Mouse (Mus musculus) kidney, embryonic 14.5 days (tissue): ENCODE measurements around the gene Lyrm9. TPM values are rescaled to one million over a fixed set of nuclear protein-coding genes. Genes with fewer than 3 reads are reported as not detected.

ENCODE experiments used
- ATAC-seq: fragments of 200-750 bp; cut with Nextera tagmentation; 2 replicates; pipeline ENCODE4 v1.8.0; 2017; ENCODE audit warnings: moderate number of reproducible peaks, mild to moderate bottlenecking, moderate TSS enrichment, moderate library complexity; ENCODE audit not compliant: low FRiP score, low TSS enrichment
- H3K27ac ChIP-seq: fragments of 300-500 bp; sonication (generic); 2 replicates; pipeline ENCODE4 v1.5.1; 2014; ENCODE audit warnings: low read depth, mild to moderate bottlenecking, low read length, moderate library complexity, mixed read lengths
- H3K27me3 ChIP-seq: fragments of 300-500 bp; sonication (generic); 2 replicates; pipeline ENCODE4 v1.6.1; 2014; ENCODE audit warnings: mild to moderate bottlenecking, low read length; ENCODE audit not compliant: control insufficient read depth, insufficient read depth
- H3K36me3 ChIP-seq: fragments of 300-500 bp; sonication (generic); 2 replicates; pipeline ENCODE4 v1.6.1; 2014; ENCODE audit warnings: low read length, mixed read lengths; ENCODE audit not compliant: control insufficient read depth, insufficient read depth
- H3K4me1 ChIP-seq: fragments of 300-500 bp; sonication (generic); 2 replicates; pipeline ENCODE4 v1.6.1; 2014; ENCODE audit warnings: low read length, mixed read lengths; ENCODE audit not compliant: control insufficient read depth, insufficient read depth
- H3K4me2 ChIP-seq: fragments of 300-500 bp; sonication (generic); replicated peaks from 2 replicates; pipeline ENCODE4 v1.6.1; 2014; ENCODE audit warnings: low read depth, mild to moderate bottlenecking, low read length
- H3K4me3 ChIP-seq: fragments of 300-500 bp; sonication (generic); 2 replicates; pipeline ENCODE4 v1.5.1; 2014; ENCODE audit warnings: mild to moderate bottlenecking, low read length
- H3K9ac ChIP-seq: fragments of 300-500 bp; sonication (generic); 2 replicates; pipeline ENCODE4 v1.6.1; 2014; ENCODE audit warnings: low read depth, mild to moderate bottlenecking, low read length, moderate library complexity
- H3K9me3 ChIP-seq: fragments of 300-500 bp; sonication (generic); 2 replicates; pipeline ENCODE4 v1.6.1; 2016; ENCODE audit warnings: low read length; ENCODE audit not compliant: control insufficient read depth
- WGBS: fragments of 180-500 bp; shearing (Covaris S2); extraction: QIAGEN DNeasy Blood & Tissue Kit; methylation state at CpG from one replicate; pipeline ENCODE4 v1.1.7; 2014; 5-methylcytosine and 5-hydroxymethylcytosine counted together
- polyA plus RNA-seq: library from polyadenylated mRNA; unstranded; fragments of >200 nt; fragmentation: Nextera tagmentation; extraction: Ambion mirVana; gene quantifications from 2 replicates; pipeline ENCODE4 v1.2.1, GENCODE M21; 2014

Lyrm9 gene
- polyA plus RNA-seq, 1 experiment from 2014 or later, result 25.5 TPM

DNA sequence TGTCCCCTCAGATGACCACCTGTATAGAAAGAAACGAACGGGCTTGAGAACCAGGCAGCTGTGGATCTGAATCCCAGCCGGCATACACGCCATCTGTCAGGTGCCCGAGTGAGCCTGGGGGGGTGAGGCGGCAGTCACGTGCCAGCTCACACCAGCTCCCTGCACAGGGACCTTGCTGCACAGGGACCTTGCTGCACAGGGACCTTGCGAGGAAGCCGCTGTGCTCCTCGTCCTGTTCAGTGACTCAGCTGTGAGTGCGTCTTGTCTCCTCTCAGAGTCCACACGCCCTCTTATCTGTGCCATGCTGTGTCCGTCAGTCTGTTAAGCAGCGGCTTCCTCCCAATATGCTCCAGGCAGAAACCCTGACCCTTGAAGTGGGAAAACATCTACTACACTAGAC lies 13.1 kb downstream of the Lyrm9 start:
- ATAC-seq, result no peak
- no peak overlapping the region for H3K27ac ChIP-seq
- no peaks in the 10 kb centered on the region for H3K27me3 ChIP-seq
- 0 out of 2 replicates have a peak, but pooled peaks cover 2% of the 10 kb centered on the region for H3K36me3 ChIP-seq
- H3K4me1 ChIP-seq, result no peaks in the 10 kb centered on the region
- no peak overlapping the region for H3K4me3 ChIP-seq
- H3K9me3 ChIP-seq, result no peaks in the 10 kb centered on the region
- no peak overlapping the region for H3K9ac ChIP-seq
- WGBS, result 84% methylated on average over 14 of the region's 14 CpGs
- no peak overlapping the region for H3K4me2 ChIP-seq

DNA sequence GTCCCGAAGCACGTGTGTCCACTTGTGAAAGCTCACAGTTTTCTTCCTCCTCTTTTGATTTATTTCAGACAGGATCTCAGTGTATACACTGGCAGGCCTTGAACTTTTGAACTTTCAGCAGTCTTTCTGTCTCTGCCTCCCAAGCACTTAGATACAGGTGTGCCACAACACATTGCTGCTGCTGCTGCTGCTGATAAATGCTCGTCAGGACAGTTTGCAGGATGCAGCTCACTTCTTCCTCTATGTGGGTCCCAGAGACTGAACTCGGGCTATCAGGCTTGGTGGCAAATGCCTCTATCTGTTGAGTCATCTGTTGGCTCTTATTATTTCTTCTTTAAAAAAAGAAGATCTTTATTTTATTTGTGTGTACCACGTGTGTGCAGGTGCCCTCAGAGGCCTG lies 13.8 kb downstream of the Lyrm9 start:
- no peak for ATAC-seq
- 71% methylated on average over 5 of the region's 5 CpGs for WGBS

DNA sequence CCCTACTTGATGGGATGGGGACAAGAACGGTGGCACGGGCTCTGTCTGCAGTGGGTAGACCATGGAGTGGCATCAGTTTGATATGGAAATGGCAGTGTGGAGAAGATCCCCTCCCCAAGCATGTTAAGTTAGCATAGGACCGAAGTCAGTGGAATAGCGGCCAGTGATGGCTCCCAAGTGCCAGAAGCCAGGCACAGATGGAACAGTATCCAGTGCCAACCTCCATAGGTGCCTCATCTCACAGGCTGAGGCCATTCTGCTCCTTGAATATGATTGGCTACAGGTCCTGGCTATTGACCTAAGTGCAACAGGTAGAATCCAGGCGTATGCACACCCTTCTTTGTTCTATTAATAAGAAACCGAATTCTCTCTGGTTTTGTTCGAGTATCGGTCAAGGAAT lies 15.6 kb downstream of the Lyrm9 start:
- H3K36me3 ChIP-seq, result 0 out of 2 replicates have a peak, but pooled peaks cover 2% of the 10 kb centered on the region

More for the DNA sequence above, 13.8 kb downstream of the Lyrm9 start:
- no peaks in the 10 kb centered on the region for H3K27me3 ChIP-seq
- H3K36me3 ChIP-seq, result 0 out of 2 replicates have a peak, but pooled peaks cover 2% of the 10 kb centered on the region
- no peak overlapping the region for H3K4me3 ChIP-seq
- H3K4me2 ChIP-seq, result no peak overlapping the region
- H3K9ac ChIP-seq, result no peak overlapping the region
- no peaks in the 10 kb centered on the region for H3K9me3 ChIP-seq
- H3K4me1 ChIP-seq, result no peaks in the 10 kb centered on the region
- no peak overlapping the region for H3K27ac ChIP-seq

DNA sequence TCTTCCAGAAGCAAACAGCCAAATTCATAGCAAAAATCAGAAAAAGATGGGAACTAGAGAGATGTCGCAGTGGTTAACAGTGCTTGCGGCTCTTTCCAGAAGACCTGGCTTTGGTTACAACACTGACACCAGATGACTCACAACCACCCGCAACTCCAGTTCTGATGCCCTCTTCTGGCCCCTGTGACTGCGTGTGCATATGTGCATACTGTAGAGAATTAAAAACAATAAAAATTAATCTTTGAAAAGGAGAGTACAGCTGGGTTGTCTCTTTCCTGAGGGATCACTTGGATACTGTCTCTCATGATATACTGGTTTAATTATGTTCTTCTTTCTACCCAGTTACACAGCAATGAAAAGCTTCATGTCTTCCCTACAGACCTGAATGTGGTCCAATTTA lies 20.2 kb downstream of the Lyrm9 start:
- Histone ChIP-seq H3K4me1 (no peaks in the 10 kb centered on the region), H3K9me3 (no peaks in the 10 kb centered on the region), H3K4me3 (no peak overlapping the region), H3K27me3 (no peaks in the 10 kb centered on the region), H3K36me3 (no peaks in the 10 kb centered on the region), H3K4me2 (no peak overlapping the region), H3K9ac (no peak overlapping the region), H3K27ac (no peak overlapping the region)
- WGBS, result 70% methylated on average over 4 of the region's 4 CpGs
- ATAC-seq, result no peak

More for the DNA sequence above, 15.6 kb downstream of the Lyrm9 start:
- Histone ChIP-seq H3K9me3 (no peaks in the 10 kb centered on the region), H3K9ac (no peak overlapping the region), H3K4me3 (no peak overlapping the region), H3K27ac (no peak overlapping the region), H3K27me3 (no peaks in the 10 kb centered on the region), H3K4me2 (no peak overlapping the region), H3K4me1 (no peaks in the 10 kb centered on the region)
- ATAC-seq, result no peak
- WGBS, result 93% methylated on average over 8 of the region's 8 CpGs

DNA sequence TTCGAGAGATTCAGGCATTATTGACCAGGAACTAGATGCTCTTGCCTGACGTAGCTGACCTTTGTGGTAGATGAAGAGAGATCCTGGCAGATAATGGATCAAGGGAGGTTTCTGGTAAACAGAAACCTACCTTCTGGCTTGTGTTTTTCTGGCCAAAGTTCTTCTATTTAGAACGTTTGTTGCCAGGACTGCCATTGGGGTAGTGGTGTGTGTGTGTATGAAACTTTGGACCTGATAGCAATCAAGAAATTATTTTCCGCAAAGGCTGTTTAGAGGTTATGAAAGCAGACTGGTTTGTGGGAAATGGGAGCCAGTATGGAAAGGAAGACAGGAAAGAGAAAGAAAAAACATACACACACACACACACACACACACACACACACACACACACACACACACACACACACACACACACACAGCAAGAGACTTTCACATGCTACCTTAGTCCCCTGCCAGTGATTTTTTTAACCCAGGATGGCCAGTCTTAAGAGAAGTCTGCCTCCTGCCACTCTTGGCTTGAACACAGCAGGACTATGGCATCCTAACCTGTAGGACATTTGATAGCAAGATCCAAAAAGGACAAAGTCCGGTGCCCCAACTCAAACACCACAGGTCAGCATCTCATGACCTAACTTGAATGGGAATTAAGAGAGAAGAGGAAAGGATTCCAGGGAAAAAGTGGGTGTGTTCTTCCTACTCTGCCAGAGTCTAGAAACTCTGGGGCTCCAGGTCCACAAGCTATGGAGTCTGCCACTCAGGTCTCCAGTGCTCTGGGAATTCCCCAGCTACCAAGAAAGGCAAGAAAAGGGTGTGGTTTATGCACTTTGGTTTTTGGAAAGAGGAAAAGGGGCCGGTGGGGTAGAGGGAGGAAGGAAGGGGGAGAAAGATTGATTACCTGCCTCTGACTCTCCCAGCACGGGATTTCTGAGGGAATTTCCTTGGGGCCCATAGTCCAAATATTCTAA lies 21.8 kb downstream of the Lyrm9 start:
- no peak overlapping the region for H3K4me2 ChIP-seq
- no peak overlapping the region for H3K4me3 ChIP-seq
- H3K4me1 ChIP-seq, result no peaks in the 10 kb centered on the region
- no peaks in the 10 kb centered on the region for H3K27me3 ChIP-seq
- no peaks in the 10 kb centered on the region for H3K36me3 ChIP-seq
- H3K27ac ChIP-seq, result no peak overlapping the region
- no peaks in the 10 kb centered on the region for H3K9me3 ChIP-seq
- no peak overlapping the region for H3K9ac ChIP-seq
- no peak for ATAC-seq
- 48% methylated on average over 7 of the region's 7 CpGs for WGBS

DNA sequence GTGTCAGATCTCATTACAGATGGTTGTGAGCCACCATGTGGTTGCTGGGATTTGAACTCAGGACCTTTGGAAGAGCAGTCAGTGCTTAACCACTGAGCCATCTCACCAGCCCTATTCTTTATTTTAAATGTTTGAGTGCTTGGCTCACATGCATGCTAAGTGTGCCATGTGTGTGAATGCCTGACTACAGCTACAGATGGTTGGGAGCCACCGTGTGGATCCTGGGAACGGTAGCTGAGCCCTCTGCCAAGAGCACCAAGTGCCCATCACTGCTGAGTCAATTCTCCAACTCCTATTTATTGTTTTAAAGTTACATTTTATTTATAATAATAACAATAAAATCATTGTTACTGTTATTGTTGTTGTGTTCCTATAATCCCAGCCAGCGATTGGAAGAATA lies 23.5 kb downstream of the Lyrm9 start:
- no peaks in the 10 kb centered on the region for H3K36me3 ChIP-seq
- no peak for ATAC-seq
- no peak overlapping the region for H3K4me3 ChIP-seq
- no peak overlapping the region for H3K27ac ChIP-seq
- no peaks in the 10 kb centered on the region for H3K4me1 ChIP-seq
- no peaks in the 10 kb centered on the region for H3K9me3 ChIP-seq
- WGBS, result 93% methylated on average over 3 of the region's 3 CpGs
- H3K4me2 ChIP-seq, result no peak overlapping the region
- no peak overlapping the region for H3K9ac ChIP-seq
- H3K27me3 ChIP-seq, result no peaks in the 10 kb centered on the region

DNA sequence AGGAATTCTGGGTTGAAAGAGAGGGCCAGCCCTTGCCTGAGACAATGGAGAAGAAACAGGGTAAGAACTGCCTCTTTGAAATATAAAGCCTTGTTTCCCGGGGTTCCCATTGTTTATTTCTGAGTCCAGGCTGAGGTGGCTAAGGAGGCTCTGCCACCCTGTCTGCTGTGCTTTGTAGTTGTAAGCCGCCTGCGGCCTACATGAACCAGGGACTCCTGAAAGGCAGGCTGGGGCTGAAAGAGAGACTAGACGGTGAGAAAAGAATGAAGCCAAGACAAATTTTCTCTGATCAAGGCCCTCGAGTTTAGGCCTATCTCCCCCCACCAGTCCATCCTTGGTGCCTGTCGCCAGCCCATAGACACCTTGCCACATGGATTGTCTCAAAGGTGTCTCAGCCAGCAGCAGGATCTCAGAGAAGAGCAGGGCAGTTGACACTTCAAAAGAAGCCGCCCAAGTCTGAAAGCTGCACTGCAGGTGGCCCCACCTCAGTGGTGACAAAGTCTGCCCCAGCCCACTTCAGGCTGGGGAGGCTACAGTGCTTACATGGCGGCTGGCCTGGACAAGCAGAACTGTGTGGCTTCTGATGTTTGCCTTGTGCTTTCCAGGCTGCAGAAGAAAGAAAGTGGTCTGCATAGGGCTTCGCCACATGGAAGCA lies 25.0 kb downstream of the Lyrm9 start:
- H3K9me3 ChIP-seq, result no peaks in the 10 kb centered on the region
- H3K9ac ChIP-seq, result no peak overlapping the region
- no peaks in the 10 kb centered on the region for H3K27me3 ChIP-seq
- ATAC-seq, result no peak
- H3K27ac ChIP-seq, result no peak overlapping the region
- WGBS, result 49% methylated on average over 9 of the region's 9 CpGs
- no peak overlapping the region for H3K4me3 ChIP-seq
- no peaks in the 10 kb centered on the region for H3K4me1 ChIP-seq
- no peak overlapping the region for H3K4me2 ChIP-seq
- no peaks in the 10 kb centered on the region for H3K36me3 ChIP-seq

DNA sequence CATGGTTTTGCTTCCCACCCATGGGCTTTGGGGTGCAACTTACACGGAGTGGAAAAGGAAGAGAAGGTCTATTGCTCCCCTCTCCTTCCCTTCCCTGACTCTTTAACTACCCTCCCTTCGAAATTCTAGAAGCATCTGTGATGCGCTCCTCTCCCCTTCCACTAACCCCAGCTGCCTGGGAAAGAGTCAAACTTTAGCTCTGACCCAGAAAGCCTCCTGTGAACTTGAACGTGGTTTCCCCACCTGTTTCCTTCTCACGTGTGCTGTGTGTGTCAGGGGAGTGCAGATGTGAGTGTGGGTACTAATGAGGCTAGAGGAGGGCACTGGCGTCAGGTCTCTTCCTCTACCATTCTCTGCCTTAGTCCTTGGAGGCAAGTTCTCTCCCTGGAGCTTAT lies 25.5 kb downstream of the Lyrm9 start:
- H3K9ac ChIP-seq, result no peak overlapping the region
- no peak for ATAC-seq
- no peak overlapping the region for H3K4me3 ChIP-seq
- no peak overlapping the region for H3K4me2 ChIP-seq
- H3K27me3 ChIP-seq, result no peaks in the 10 kb centered on the region
- 52% methylated on average over 6 of the region's 6 CpGs for WGBS
- no peaks in the 10 kb centered on the region for H3K4me1 ChIP-seq
- no peaks in the 10 kb centered on the region for H3K9me3 ChIP-seq
- H3K27ac ChIP-seq, result no peak overlapping the region
- no peaks in the 10 kb centered on the region for H3K36me3 ChIP-seq

DNA sequence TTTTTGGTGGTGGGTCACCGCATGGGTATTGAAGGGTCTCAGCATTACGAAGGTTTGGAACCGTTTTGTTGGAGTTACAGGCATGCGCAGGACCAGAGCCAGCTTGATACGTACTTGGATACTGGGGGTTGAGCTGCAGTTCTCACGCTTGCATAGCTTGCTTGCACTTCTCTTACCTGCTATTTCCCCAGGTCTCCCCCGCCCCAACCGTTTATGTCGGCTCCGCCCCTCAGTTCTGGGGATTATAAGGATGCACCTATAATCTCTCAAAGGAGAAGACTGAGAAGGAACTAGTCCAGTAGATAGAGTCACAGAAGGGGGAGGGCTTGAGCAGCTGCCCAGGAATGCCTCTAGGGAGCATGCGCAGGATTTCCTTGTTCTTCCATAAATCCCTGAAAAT lies 26.1 kb downstream of the Lyrm9 start:
- Histone ChIP-seq H3K27ac (no peak overlapping the region), H3K9ac (no peak overlapping the region), H3K36me3 (no peaks in the 10 kb centered on the region), H3K4me3 (no peak overlapping the region), H3K27me3 (no peaks in the 10 kb centered on the region), H3K4me2 (no peak overlapping the region), H3K9me3 (no peaks in the 10 kb centered on the region), H3K4me1 (no peaks in the 10 kb centered on the region)
- ATAC-seq, result no peak
- WGBS, result 86% methylated on average over 11 of the region's 11 CpGs
